Mouse (Mus musculus): ENCODE data around the gene Ankrd34a. TPM values are rescaled to one million over a fixed set of nuclear protein-coding genes. Genes with fewer than 3 reads are reported as not detected.
A peak's percentile ranks its signal among the peaks of the same experiment; 100 is the strongest.

Ankrd34a gene
- total and polyA plus RNA-seq, 3 experiments, result 0.04 to 0.11 TPM; not detected in 1

- TF ChIP-seq EP300 (IDR thresholded peaks at IDR 0.05; ENCODE audit: low read length) (no peak), ZNF384 (IDR thresholded peaks at IDR 0.05; ENCODE audit: low read depth, low read length) (no peak), MAX (IDR thresholded peaks at IDR 0.05; ENCODE audit: low read length) (no peak), ZMIZ1 (IDR thresholded peaks at IDR 0.05; ENCODE audit: low read depth, low read length) (peak; percentile 58; the same call in 1 of the 2 replicates), POLR2A (IDR thresholded peaks at IDR 0.05; ENCODE audit: low read depth, low read length) (peak; percentile 63), ETS1 (conservative IDR thresholded peaks at IDR 0.05; ENCODE audit: low read depth, low read length) (no peak), RAD21 (IDR thresholded peaks at IDR 0.05; ENCODE audit: low read depth, low read length) (no peak), TBP (conservative IDR thresholded peaks at IDR 0.05; ENCODE audit: low read depth, low read length) (no peak), NELFE (IDR thresholded peaks at IDR 0.05; ENCODE audit: low read depth, low read length) (no peak; the same call in 1 of the 2 replicates), USF2 (conservative IDR thresholded peaks at IDR 0.05; ENCODE audit: low read depth, low read length) (no peak), TCF12 (IDR thresholded peaks at IDR 0.05; ENCODE audit: low read depth, low read length) (0 out of 2 replicates have a peak, but pooled peaks have one; percentile 18), USF1 (IDR thresholded peaks at IDR 0.05; ENCODE audit: low read depth, low read length) (no peak), PAX5 (IDR thresholded peaks at IDR 0.05; ENCODE audit: low read length) (no peak), ZKSCAN1 (IDR thresholded peaks at IDR 0.05; ENCODE audit: borderline replicate concordance, low read depth, low read length) (no peak), CHD1 (IDR thresholded peaks at IDR 0.05; ENCODE audit: low read depth, low read length) (no peak)
Measured at GRCm38 (mm10) chr3:96600639-96601250, 4.3 kb downstream of the Ankrd34a start, which contains the start of gene Lix1l (continued).

GRCm38 (mm10) chr3:96601251-96601787, 4.9 kb downstream of the Ankrd34a start:
- in situ Hi-C loops (cut with MboI; ENCODE audit: low pct_ligation_motif_present, low pct_unique_long_range_greater_than_20kb, low sequenced_read_pairs) (no loop called here), dilution Hi-C loops (cut with MboI; ENCODE audit: extremely low pct_ligation_motif_present, extremely low pct_unique_long_range_greater_than_20kb, low sequenced_read_pairs) (no loop called here)
- Histone ChIP-seq H3K27me3 (replicated peaks) (no peaks in the 10 kb centered on the region), H3K27ac (ENCODE audit: insufficient read depth, low read depth) (no peak overlapping the region), H3K4me1 (ENCODE audit: control insufficient read depth in 1 of 2, insufficient read depth in 2 of 2) (peaks cover 4 to 20% of the 10 kb centered on the region in 2 experiments; a peak in 2 of 4 replicates), H3K4me3 (replicated peaks in 1 of 3; ENCODE audit: low read depth in 2 of 3, low read length in 2 of 3, poor library complexity in 1 of 3) (peak overlapping the region; percentile 60 to 61 (median 61)), H3K4me2 (ENCODE audit: insufficient read depth, low read depth, poor library complexity, severe bottlenecking) (peak overlapping the region; percentile 83), H3K9ac (ENCODE audit: insufficient read depth, low read depth) (peak overlapping the region; percentile 71), H3K9me3 (replicated peaks; ENCODE audit: low read length) (peaks cover 14% of the 10 kb centered on the region), H3K36me3 (replicated peaks in 1 of 2; ENCODE audit: control insufficient read depth in 1 of 2, insufficient read depth in 1 of 2, low read length in 1 of 2) (peaks cover 0 to 19% of the 10 kb centered on the region in 2 experiments), H3K79me2 (replicated peaks; ENCODE audit: control insufficient read depth, extremely low read depth, insufficient read depth, poor library complexity, severe bottlenecking) (no peaks in the 10 kb centered on the region)
- no peak for DNase-seq (ENCODE audit: extremely low read depth)
- TF ChIP-seq MXI1 (IDR thresholded peaks at IDR 0.05; ENCODE audit: low read depth, low read length) (0 out of 2 replicates have a peak, but pooled peaks have one; percentile 8), USF2 (conservative IDR thresholded peaks at IDR 0.05; ENCODE audit: low read depth, low read length) (no peak), NRF1 (IDR thresholded peaks at IDR 0.05; ENCODE audit: low read depth, low read length) (peak; percentile 71)

Measured in CH12.LX (cell line).